Mouse (Mus musculus) lung, embryonic 16.5 days (tissue): ENCODE data around the gene Rab24. TPM values are rescaled to one million over a fixed set of nuclear protein-coding genes. Genes with fewer than 3 reads are reported as not detected.

ENCODE experiments used
- ATAC-seq: fragments of 200-750 bp; cut with Nextera tagmentation; 2 replicates; pipeline ENCODE4 v1.8.0; 2017; ENCODE audit warnings: low read depth, mild to moderate bottlenecking, moderate library complexity
- H3K27ac ChIP-seq: fragments of 300-500 bp; sonication (generic); 2 replicates; pipeline ENCODE4 v1.5.1; 2014; ENCODE audit warnings: mild to moderate bottlenecking, control low read depth, low read length
- H3K27me3 ChIP-seq: fragments of 300-500 bp; sonication (generic); 2 replicates; pipeline ENCODE4 v1.6.1; 2014; ENCODE audit warnings: low read depth, low read length, mixed read lengths; ENCODE audit not compliant: control insufficient read depth, insufficient read depth
- H3K36me3 ChIP-seq: fragments of 300-500 bp; sonication (generic); 2 replicates; pipeline ENCODE4 v1.6.1; 2014; ENCODE audit warnings: low read length; ENCODE audit not compliant: control insufficient read depth, insufficient read depth
- H3K4me1 ChIP-seq: fragments of 300-500 bp; sonication (generic); replicated peaks from 2 replicates; pipeline ENCODE4 v1.6.1; 2014; ENCODE audit warnings: low read length, mixed read lengths; ENCODE audit not compliant: control insufficient read depth, insufficient read depth
- H3K4me2 ChIP-seq: fragments of 300-500 bp; sonication (generic); 2 replicates; pipeline ENCODE4 v1.6.1; 2014; ENCODE audit warnings: low read depth, low read length, control low read depth
- H3K4me3 ChIP-seq: fragments of 300-500 bp; sonication (generic); 2 replicates; pipeline ENCODE4 v1.5.1; 2014; ENCODE audit warnings: mild to moderate bottlenecking, low read length, control low read depth
- H3K9ac ChIP-seq: fragments of 300-500 bp; sonication (generic); 2 replicates; pipeline ENCODE4 v1.6.1; 2014; ENCODE audit warnings: low read length, control low read depth
- H3K9me3 ChIP-seq: fragments of 300-500 bp; sonication (generic); 2 replicates; pipeline ENCODE4 v1.6.1; 2016; ENCODE audit warnings: low read length; ENCODE audit not compliant: control insufficient read depth
- WGBS: fragments of 180-500 bp; shearing (Covaris S2); extraction: QIAGEN DNeasy Blood & Tissue Kit; methylation state at CpG from one replicate; pipeline ENCODE4 v1.1.7; 2014; 5-methylcytosine and 5-hydroxymethylcytosine counted together
- polyA plus RNA-seq: library from polyadenylated mRNA; unstranded; fragments of >200 nt; fragmentation: Nextera tagmentation; extraction: Ambion mirVana; gene quantifications from 2 replicates; pipeline ENCODE4 v1.2.1, GENCODE M21; 2015

Gene Rab24
- 76.9 and 84.3 TPM in 2 replicates for polyA plus RNA-seq

DNA sequence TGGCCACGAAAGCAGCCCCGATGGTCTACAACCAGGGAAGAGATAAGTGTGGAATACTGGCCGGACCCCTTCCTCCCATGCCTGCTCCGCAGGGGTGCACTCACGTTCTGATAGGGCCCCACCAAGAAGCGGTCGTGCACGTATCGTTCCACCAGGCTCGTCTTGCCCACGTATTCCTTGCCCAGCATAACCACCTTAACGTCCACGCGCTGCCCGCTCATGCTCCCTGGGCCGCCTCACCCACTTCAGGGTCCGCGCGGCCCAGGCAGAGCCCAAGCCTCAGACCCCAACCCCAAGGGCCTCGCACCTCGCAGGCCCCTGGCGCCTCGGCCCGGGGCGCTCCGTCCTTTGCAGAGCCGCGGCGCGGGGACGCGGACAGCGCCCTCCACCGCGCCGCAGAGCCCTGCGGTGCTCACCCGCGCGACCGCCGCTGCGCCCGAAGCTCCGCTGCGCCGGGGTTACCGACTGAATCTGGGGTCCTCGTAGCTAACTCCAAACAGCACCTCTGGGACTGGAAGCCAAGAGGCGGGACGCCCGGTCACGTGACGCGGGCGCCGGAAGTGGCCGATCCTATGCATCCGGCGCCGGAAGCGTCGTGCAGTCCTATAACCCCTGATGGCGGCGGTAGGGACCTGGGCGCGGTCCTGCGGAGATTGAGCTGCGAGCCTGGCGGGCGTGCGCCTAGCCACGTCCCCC is at the start of gene Rab24:
Rab24 (minus strand) TSS at position 513 of the 696 bp plus-strand sequence.
- Histone ChIP-seq H3K9me3 (no peaks in the 10 kb centered on the region), H3K9ac (peak within 1 kb of the TSS; percentile 98), H3K36me3 (peaks cover 15% of the 10 kb centered on the region), H3K4me2 (peak within 1 kb of the TSS; percentile 61), H3K27me3 (no peaks in the 10 kb centered on the region), H3K4me3 (peak within 1 kb of the TSS; percentile 88), H3K4me1 (peaks cover 22% of the 10 kb centered on the region), H3K27ac (peak within 1 kb of the TSS; percentile 82)
- ATAC-seq: peak; percentile 94
- under 1% methylated on average over 73 of the region's 73 CpGs for WGBS

DNA sequence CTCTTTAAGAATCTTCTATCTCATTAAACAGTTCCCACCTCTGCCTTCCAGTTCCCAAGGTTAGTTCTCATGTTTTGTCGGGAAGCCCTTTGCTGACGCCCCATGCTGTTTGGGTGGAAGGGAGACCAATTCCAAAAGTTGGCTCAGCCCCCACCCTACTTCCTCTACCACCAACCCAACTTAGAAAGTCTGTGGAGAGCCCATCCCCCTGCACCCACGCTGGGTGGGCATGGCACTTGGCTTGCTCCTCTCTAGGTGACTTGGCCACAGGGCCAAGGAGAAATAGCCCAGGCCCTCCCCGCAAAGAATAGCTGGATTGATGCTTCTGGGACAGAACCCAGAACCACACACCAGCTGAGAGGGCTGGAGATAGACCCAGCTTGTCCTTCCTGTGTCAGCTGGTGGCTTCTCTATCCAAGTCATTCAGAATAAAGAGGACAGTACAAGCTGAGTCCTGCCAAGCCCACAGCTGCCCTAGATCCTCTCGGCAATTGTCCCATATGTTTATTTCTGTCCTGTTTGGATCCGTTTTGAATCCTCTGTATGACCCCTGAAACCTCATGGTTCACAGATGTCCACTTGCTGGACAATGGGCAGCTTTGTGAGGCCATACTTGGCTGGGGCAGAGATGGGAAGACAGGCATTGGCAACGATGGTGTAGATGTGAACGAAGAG is 49.4 kb upstream of the Rab24 start:
- no peak overlapping the region for H3K4me3 ChIP-seq
- 57% methylated on average over 8 of the region's 8 CpGs for WGBS
- H3K27me3 ChIP-seq: no peaks in the 10 kb centered on the region
- no peak overlapping the region for H3K9ac ChIP-seq
- no peak overlapping the region for H3K27ac ChIP-seq
- no peak for ATAC-seq
- no peak overlapping the region for H3K4me2 ChIP-seq
- H3K4me1 ChIP-seq: peaks cover 3% of the 10 kb centered on the region
- no peaks in the 10 kb centered on the region for H3K9me3 ChIP-seq
- H3K36me3 ChIP-seq: no peaks in the 10 kb centered on the region

DNA sequence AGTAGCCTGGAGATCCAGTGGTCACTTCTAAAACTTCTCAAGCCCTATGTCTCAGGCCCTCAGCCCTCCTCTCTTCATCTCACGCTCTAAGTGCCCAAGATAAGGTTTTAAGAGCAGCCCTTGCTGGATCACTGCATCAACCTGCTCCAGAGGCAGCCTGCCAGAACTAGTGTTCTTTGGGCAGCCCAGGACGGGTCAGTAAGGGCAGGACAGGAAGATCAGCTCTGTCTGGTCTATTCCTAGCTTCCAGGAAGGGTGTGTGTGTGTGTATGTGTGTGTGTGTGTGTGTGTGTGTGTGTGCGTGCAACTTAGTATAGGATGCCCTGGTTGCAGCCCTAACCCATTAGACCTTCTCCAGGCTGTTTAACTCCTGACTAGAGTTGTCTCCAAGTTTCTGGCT is 48.5 kb upstream of the Rab24 start:
- Histone ChIP-seq H3K27me3 (no peaks in the 10 kb centered on the region), H3K9me3 (no peaks in the 10 kb centered on the region), H3K4me1 (peaks cover 3% of the 10 kb centered on the region), H3K36me3 (no peaks in the 10 kb centered on the region), H3K4me3 (no peak overlapping the region), H3K9ac (no peak overlapping the region), H3K4me2 (no peak overlapping the region), H3K27ac (no peak overlapping the region)
- ATAC-seq: no peak
- 50% methylated on average over 3 of the region's 3 CpGs for WGBS

DNA sequence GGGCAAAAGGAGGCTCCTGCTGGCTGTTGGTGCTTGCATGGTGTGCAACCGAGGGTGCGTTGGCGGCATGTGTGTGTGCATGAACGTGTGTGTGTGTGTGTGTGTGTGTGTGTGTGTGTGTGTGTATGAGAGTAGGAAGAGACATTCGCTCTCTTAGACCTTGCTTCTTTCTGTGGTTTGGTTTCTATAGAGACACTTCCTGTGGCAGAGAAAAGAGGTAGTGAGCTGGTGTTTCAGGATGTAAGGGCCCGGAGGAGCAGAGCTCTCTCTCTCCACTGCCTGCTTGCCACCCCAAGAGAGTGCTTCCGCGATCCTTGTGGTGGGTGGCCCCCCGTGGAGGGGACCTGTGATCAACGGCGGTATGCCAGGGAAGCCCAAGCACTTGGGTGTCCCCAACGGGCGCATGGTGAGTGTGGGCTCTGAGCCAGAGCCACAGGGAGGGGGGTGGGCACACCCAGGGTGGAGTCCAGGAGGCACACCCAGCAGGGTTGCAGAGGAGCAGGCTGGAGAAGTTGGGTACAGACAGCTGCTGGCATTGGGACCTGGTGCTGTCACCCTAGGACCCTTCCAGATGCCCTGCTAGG is 47.9 kb upstream of the Rab24 start, which contains the start of gene Rgs14:
Rgs14 (plus strand) TSS at position 202 of the 584 bp plus-strand sequence.
- no peak within 1 kb of the TSS for H3K9ac ChIP-seq
- peak within 1 kb of the TSS; percentile 20 for H3K4me3 ChIP-seq
- peaks cover 3% of the 10 kb centered on the region for H3K4me1 ChIP-seq
- no peaks in the 10 kb centered on the region for H3K36me3 ChIP-seq
- peak within 1 kb of the TSS; percentile 33; the same call in 1 of the 2 replicates for H3K4me2 ChIP-seq
- peak; percentile 58 for ATAC-seq
- no peak within 1 kb of the TSS; the same call in 1 of the 2 replicates for H3K27ac ChIP-seq
- H3K9me3 ChIP-seq: no peaks in the 10 kb centered on the region
- WGBS: 37% methylated on average over 13 of the region's 13 CpGs
- no peaks in the 10 kb centered on the region for H3K27me3 ChIP-seq

DNA sequence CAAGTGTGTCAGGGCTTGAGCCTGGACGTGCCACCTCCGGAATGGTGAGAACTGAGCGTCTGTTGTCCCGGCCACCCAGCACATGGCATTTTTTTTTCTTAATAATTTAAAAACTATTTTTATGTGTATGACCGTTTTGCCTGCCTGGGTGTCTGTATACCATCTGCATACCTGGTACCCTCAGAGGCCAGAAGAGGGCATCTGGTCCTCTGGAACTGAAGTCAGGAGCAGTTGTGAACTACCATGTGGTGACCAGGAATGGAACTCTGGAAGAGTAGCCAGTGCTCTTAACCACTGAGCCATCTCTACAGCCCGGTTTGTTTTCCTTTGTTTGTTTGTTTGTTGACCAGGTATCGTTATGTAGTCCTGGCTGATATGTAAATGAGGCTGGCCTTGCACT is 46.7 kb upstream of the Rab24 start:
- peaks cover 3% of the 10 kb centered on the region for H3K4me1 ChIP-seq
- no peaks in the 10 kb centered on the region for H3K9me3 ChIP-seq
- WGBS: 64% methylated on average over 7 of the region's 7 CpGs
- no peak for ATAC-seq
- H3K27ac ChIP-seq: no peak overlapping the region
- H3K4me3 ChIP-seq: no peak overlapping the region
- H3K4me2 ChIP-seq: no peak overlapping the region
- no peaks in the 10 kb centered on the region for H3K27me3 ChIP-seq
- no peak overlapping the region for H3K9ac ChIP-seq
- H3K36me3 ChIP-seq: no peaks in the 10 kb centered on the region

DNA sequence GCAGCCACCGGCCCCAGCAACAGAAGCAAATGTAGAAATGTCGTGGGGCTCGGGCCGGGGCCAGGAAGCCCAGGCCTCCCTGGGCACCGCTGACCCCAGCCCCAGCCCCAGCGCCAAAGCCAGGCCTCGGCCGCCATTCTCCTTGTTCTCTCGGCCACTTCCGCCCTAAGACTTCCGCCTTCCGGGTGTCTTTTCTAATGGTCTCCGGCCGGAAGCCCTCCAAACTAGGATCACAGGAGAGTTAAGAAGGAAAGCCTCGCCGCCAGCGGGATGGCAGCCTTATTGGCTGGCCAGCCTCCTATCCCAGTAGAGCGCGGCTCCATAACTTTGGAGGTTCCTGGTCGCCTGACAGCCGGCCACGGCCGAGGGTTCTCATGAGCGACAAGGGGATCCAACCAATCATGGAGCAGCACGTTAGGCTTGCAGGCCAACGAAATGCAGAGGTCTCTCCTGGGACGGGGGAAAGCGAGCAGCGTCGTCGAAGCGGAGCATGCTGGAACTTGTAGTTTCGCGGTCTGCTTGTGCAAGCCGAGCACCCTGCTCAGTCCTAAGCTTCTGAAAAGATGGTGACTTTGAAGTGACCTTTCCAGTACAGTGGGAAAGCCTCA is 40.8 kb upstream of the Rab24 start, which contains the start of gene Lman2:
Lman2 (minus strand) TSS at position 331 of the 608 bp plus-strand sequence.
- under 1% methylated on average over 34 of the region's 35 CpGs for WGBS
- H3K27me3 ChIP-seq: no peaks in the 10 kb centered on the region

DNA sequence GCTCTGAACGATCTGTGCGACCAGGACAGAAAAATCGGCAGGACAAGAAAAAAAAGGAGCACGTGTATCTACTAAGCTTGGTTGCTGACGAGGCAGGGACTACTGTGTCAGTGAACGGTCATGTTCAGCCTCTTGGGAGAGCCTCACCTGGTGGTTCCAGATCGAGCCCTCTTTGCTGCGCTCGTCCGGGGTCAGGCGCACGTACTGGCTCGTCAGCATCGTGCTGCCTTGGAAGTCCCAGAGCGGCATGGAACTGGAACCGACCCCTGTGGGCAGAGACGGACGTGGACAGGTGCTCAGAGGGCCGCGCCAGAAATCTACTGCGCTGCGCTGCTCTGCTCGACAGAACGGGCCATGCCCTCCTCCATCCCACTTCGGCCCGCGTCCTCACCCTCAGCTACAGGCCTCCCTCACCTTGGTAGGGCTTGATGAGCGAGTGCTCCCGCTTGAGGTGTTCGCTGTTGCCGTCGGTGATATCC is 40.3 kb upstream of the Rab24 start:
- peak overlapping the region; percentile 95 for H3K9ac ChIP-seq
- no peaks in the 10 kb centered on the region for H3K9me3 ChIP-seq
- peak overlapping the region; percentile 98 for H3K4me3 ChIP-seq
- H3K27me3 ChIP-seq: no peaks in the 10 kb centered on the region
- peaks cover 14% of the 10 kb centered on the region for H3K4me1 ChIP-seq
- under 1% methylated on average over 32 of the region's 32 CpGs for WGBS
- peak; percentile 26 for ATAC-seq
- peak overlapping the region; percentile 93 for H3K27ac ChIP-seq
- H3K4me2 ChIP-seq: peak overlapping the region; percentile 91
- peaks cover 11% of the 10 kb centered on the region for H3K36me3 ChIP-seq

More for the DNA sequence above, 40.8 kb upstream of the Rab24 start, which contains the start of gene Lman2:
- Histone ChIP-seq H3K9ac (peak within 1 kb of the TSS; percentile 95), H3K36me3 (peaks cover 11% of the 10 kb centered on the region), H3K4me1 (peaks cover 14% of the 10 kb centered on the region), H3K9me3 (no peaks in the 10 kb centered on the region), H3K4me2 (peak within 1 kb of the TSS; percentile 91), H3K4me3 (peak within 1 kb of the TSS; percentile 98), H3K27ac (peak within 1 kb of the TSS; percentile 93)
- peak; percentile 98 for ATAC-seq

DNA sequence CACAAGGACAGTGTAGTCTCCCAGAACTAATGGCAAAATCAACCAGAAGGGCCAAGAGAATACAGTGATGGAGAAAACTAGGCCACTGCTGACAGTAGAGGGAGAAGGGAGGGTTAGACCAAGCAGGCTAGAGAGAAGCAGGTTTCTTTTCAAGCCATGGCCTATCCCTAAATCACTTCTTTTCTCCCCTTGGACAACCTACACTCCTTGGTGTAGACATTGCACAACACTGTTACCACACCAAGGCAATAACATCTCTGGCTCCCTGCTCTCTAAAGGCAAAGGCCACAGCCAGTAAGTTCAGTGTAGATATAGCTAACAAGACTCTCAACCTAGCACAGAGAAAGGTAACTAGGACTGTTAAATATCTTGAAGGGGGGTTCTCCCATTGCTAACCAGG is 39.4 kb upstream of the Rab24 start:
- Histone ChIP-seq H3K4me2 (peak overlapping the region; percentile 91), H3K9ac (peak overlapping the region; percentile 13; the same call in 1 of the 2 replicates), H3K27me3 (no peaks in the 10 kb centered on the region), H3K36me3 (peaks cover 11% of the 10 kb centered on the region), H3K27ac (no peak overlapping the region), H3K4me1 (peaks cover 14% of the 10 kb centered on the region), H3K9me3 (no peaks in the 10 kb centered on the region), H3K4me3 (peak overlapping the region; percentile 98)
- no peak for ATAC-seq
